Mouse (Mus musculus): ENCODE data around the gene Terb2. TPM values are rescaled to one million over a fixed set of nuclear protein-coding genes. Genes with fewer than 3 reads are reported as not detected.

Gene Terb2
- polyA plus RNA-seq, 1 experiment from 2014 or later, result not detected

DNA sequence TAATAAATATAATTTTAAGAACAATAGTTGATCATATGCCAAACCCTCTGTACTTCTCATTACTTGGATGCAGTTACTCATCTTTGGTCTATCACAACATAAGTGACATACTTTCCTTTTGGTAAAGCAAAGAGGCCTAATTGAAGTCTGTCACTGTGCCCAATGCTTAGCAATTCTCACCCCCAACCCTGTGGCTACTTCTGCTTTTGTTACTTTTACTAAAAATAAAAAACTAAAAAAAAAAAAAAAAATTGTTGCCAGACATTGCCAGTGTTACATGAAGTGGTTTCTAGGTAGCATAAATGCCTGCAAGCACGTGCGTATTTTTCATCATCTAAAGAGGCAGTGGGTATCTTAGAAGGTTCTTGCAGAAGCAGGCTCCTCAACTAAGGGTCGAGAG, 33.2 kb upstream of the Terb2 start:
- ATAC-seq (ENCODE audit: low read depth), result no peak
- 82% methylated on average over 3 of the region's 3 CpGs for WGBS
- peaks cover 10% of the 10 kb centered on the region for H3K4me1 ChIP-seq (replicated peaks)
- no peak overlapping the region for H3K4me2 ChIP-seq
- no peak overlapping the region for H3K27ac ChIP-seq (replicated peaks)
- no peak overlapping the region for H3K9ac ChIP-seq
- no peak overlapping the region for H3K4me3 ChIP-seq
- H3K36me3 ChIP-seq, result no peaks in the 10 kb centered on the region
- H3K9me3 ChIP-seq, result no peaks in the 10 kb centered on the region
- H3K27me3 ChIP-seq, result no peaks in the 10 kb centered on the region

DNA sequence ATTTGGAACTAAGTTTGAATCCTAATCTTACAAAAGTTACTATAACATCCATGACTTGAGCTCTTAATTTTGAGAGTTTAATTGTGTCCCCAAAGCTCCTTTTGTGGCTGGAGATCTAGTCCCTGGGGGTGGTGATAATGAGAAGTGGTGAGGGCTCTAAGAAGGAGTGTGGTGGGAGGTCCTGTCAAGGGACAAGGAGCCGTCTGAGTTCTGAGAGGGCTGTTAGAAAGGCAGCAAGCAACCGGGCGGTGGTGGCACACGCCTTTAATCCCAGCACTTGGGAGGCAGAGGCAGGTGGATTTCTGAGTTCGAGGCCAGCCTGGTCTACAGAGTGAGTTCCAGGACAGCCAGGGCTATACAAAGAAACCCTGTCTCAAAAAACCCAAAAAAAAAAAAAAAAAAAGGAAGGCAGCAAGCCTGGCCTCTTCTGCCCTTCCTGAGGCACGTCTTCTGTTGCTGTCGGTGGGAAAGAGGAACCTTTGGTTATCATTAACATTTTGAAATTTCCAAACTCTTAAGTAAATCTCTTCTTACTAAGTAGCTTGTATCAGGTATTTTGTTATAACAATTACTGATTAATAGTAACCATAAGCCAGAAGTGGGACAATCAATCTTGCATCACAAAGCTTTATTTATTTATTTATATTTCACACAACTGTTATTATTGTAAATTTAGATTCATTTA, 32.2 kb upstream of the Terb2 start:
- no peak for ATAC-seq (ENCODE audit: low read depth)
- no peaks in the 10 kb centered on the region; the same call in 1 of the 2 replicates for H3K4me1 ChIP-seq (replicated peaks)
- H3K36me3 ChIP-seq, result no peaks in the 10 kb centered on the region
- H3K4me3 ChIP-seq, result no peak overlapping the region
- no peaks in the 10 kb centered on the region for H3K27me3 ChIP-seq
- no peak overlapping the region for H3K4me2 ChIP-seq
- WGBS, result 91% methylated on average over 7 of the region's 7 CpGs
- no peak overlapping the region for H3K9ac ChIP-seq
- no peak overlapping the region for H3K27ac ChIP-seq (replicated peaks)
- no peaks in the 10 kb centered on the region for H3K9me3 ChIP-seq

DNA sequence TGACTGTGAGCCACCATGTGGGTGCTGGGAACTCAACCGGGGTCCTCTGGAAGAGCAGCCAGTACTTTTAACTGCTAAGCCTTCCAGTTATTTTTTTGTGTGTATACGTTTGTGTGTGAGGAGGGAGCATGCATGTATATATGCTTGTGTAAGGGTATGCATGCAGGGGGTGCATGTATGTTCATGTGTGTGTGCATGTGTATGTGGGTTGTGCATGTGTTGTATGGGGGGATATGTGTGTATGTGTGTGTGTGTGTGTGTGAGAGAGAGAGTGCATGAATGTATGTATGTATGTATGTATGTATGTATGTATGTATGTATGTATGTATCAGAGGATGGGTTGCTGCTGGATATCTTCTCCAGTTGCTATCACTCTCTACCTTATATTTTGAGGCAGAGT, 31.6 kb upstream of the Terb2 start:
- ATAC-seq (ENCODE audit: low read depth), result no peak
- no peaks in the 10 kb centered on the region for H3K9me3 ChIP-seq
- no peak overlapping the region for H3K27ac ChIP-seq (replicated peaks)
- H3K9ac ChIP-seq, result no peak overlapping the region
- no peaks in the 10 kb centered on the region for H3K27me3 ChIP-seq
- no peaks in the 10 kb centered on the region for H3K36me3 ChIP-seq
- 89% methylated on average over 2 of the region's 2 CpGs for WGBS
- H3K4me1 ChIP-seq (replicated peaks), result no peaks in the 10 kb centered on the region
- no peak overlapping the region for H3K4me2 ChIP-seq
- no peak overlapping the region for H3K4me3 ChIP-seq

DNA sequence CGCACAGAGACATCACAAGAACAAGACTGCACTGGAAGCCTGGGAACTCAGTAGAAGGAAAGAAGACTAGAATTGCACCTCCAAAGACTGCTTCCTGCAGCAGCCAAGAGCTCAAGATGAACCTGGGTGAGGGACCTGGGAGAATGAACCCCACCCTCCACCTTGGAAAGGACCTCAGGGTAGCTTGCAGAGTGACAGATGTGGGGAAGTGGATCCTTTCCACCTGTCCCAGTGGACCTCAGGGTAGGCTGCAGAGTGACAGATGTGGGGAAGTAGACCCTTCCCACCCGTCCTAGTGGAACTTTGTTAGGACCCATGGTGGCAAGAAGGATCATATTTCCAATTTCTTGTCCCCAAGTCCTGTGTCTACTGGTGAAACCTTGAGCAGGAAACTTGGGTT, 30.8 kb upstream of the Terb2 start:
- no peak overlapping the region for H3K27ac ChIP-seq (replicated peaks)
- whole genome bisulfite sequencing, result 74% methylated on average over 2 of the region's 2 CpGs
- H3K4me2 ChIP-seq, result no peak overlapping the region
- no peak overlapping the region for H3K9ac ChIP-seq
- no peak for ATAC-seq (ENCODE audit: low read depth)
- H3K36me3 ChIP-seq, result no peaks in the 10 kb centered on the region
- no peaks in the 10 kb centered on the region for H3K4me1 ChIP-seq (replicated peaks)
- no peaks in the 10 kb centered on the region for H3K9me3 ChIP-seq
- H3K4me3 ChIP-seq, result no peak overlapping the region
- no peaks in the 10 kb centered on the region for H3K27me3 ChIP-seq

- Histone ChIP-seq H3K27ac (replicated peaks) (no peak overlapping the region), H3K4me1 (replicated peaks) (no peaks in the 10 kb centered on the region), H3K9me3 (no peaks in the 10 kb centered on the region), H3K4me2 (no peak overlapping the region), H3K36me3 (no peaks in the 10 kb centered on the region), H3K27me3 (no peaks in the 10 kb centered on the region), H3K4me3 (no peak overlapping the region), H3K9ac (no peak overlapping the region)
- WGBS, result 91% methylated on average over 4 of the region's 4 CpGs
- ATAC-seq (ENCODE audit: low read depth), result no peak
These were observed 29.9 kb upstream of the Terb2 start for GRCm38 (mm10) chr2:122156051-122156700.

GRCm38 (mm10) chr2:122157561-122157960, 28.5 kb upstream of the Terb2 start:
- H3K4me2 ChIP-seq, result no peak overlapping the region

DNA sequence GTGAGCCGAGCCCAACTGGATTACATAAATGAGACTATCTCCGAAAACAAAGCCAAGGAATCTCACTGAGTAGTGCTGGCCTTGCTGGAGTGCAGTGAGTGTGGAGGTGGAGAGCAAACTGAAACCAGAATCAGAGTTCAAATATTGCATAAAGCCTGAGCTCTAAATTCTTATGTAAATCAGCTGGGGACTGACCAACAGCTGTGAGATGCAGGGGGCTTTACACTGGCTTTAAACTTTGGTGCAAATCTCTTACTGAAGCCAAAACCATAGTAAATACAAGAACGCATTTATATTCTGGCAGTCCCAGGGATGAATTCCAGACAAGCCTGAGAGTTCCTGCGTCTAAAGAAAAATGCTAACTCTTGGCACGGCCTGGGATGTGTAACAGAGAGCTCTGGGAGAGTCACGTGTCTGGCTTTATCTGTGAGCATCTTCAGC, 27.7 kb upstream of the Terb2 start:
- Histone ChIP-seq H3K9me3 (no peaks in the 10 kb centered on the region), H3K4me2 (no peak overlapping the region), H3K4me1 (replicated peaks) (no peaks in the 10 kb centered on the region), H3K27ac (replicated peaks) (no peak overlapping the region), H3K27me3 (no peaks in the 10 kb centered on the region), H3K4me3 (no peak overlapping the region), H3K9ac (no peak overlapping the region), H3K36me3 (no peaks in the 10 kb centered on the region)
- 66% methylated on average over 6 of the region's 6 CpGs for WGBS
- ATAC-seq (ENCODE audit: low read depth), result no peak

More at GRCm38 (mm10) chr2:122157561-122157960, 28.5 kb upstream of the Terb2 start:
- Histone ChIP-seq H3K27me3 (no peaks in the 10 kb centered on the region), H3K27ac (replicated peaks) (no peak overlapping the region), H3K4me1 (replicated peaks) (no peaks in the 10 kb centered on the region), H3K4me3 (no peak overlapping the region), H3K36me3 (no peaks in the 10 kb centered on the region), H3K9ac (no peak overlapping the region), H3K9me3 (no peaks in the 10 kb centered on the region)
- ATAC-seq (ENCODE audit: low read depth), result no peak

DNA sequence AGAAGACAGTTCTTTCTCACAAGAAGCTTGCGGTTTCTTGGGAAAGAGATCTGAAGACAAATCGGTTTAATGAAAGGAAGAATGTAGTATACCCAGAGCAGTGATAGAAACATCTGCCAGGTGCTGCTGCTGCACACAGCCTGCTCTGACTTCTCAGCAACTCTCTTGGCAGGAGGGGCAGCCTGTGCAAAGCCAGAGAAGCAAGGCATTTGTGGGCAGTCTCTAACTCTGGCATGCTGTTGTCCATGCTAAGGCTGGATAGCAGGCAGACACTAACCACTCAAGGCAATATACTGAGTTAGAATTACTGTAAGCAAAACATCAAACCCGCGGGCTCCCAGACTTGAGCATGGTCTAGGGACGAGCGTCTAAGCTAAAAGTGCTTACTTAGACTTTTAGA, 26.4 kb upstream of the Terb2 start:
- Histone ChIP-seq H3K4me3 (no peak overlapping the region), H3K4me1 (replicated peaks) (no peaks in the 10 kb centered on the region), H3K4me2 (no peak overlapping the region), H3K9me3 (no peaks in the 10 kb centered on the region), H3K9ac (no peak overlapping the region), H3K36me3 (no peaks in the 10 kb centered on the region), H3K27ac (replicated peaks) (no peak overlapping the region), H3K27me3 (no peaks in the 10 kb centered on the region)
- ATAC-seq (ENCODE audit: low read depth), result no peak
- 89% methylated on average over 6 of the region's 6 CpGs for WGBS

DNA sequence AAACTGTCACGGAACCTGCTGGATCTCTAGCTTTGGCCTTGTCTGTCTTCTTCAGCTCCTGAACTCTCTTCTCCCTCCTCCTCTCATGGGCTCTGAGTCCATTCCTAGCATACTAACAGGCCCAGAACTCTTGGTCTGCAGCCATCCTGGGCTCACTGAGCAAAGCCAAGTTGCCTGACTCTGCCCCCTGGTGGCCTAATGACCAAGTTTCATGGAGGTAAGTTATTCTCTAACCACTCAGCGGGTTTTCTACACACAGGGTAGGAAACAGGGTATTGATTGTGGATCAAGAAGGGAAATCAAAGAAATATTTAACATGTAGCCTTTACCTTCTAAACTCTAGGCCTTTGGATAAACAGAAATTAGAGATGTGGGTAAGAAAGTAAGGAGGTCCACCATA, 25.4 kb upstream of the Terb2 start, which contains the start of gene Trim69:
TSS of gene Trim69 (plus strand) at position 21 of the 400 bp plus-strand sequence.
- no peaks in the 10 kb centered on the region for H3K27me3 ChIP-seq
- 43% methylated on average over 2 of the region's 2 CpGs for WGBS
- H3K4me3 ChIP-seq, result no peak within 1 kb of the TSS
- no peak for ATAC-seq (ENCODE audit: low read depth)
- H3K4me2 ChIP-seq, result no peak within 1 kb of the TSS
- no peak within 1 kb of the TSS for H3K27ac ChIP-seq (replicated peaks)
- no peaks in the 10 kb centered on the region for H3K9me3 ChIP-seq
- no peaks in the 10 kb centered on the region for H3K4me1 ChIP-seq (replicated peaks)
- H3K36me3 ChIP-seq, result no peaks in the 10 kb centered on the region
- no peak within 1 kb of the TSS for H3K9ac ChIP-seq

DNA sequence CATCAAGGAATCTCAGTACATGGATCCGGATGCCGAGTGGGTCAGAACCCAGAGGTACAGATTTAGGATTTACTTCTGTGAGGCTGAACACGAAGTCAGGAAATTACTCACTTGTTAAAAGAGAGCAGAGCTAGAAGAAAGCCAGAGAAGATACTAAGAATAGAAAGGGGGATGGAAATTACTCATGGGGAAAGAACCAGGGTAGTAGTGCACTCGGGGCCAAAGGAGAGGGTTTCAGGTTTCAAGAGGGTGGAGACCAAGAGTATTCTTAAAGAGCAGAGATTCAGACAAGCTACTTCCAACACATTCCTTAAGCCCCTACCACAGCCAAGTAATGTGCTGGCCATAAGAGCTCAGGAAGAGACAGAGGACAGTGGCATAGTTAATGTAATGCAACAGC, 24.5 kb upstream of the Terb2 start:
- H3K36me3 ChIP-seq, result no peaks in the 10 kb centered on the region
- H3K27ac ChIP-seq (replicated peaks), result no peak overlapping the region
- H3K27me3 ChIP-seq, result no peaks in the 10 kb centered on the region
- H3K4me3 ChIP-seq, result no peak overlapping the region
- no peaks in the 10 kb centered on the region for H3K9me3 ChIP-seq
- WGBS, result 37% methylated on average over 4 of the region's 4 CpGs
- no peaks in the 10 kb centered on the region for H3K4me1 ChIP-seq (replicated peaks)
- ATAC-seq (ENCODE audit: low read depth), result no peak
- H3K9ac ChIP-seq, result no peak overlapping the region
- no peak overlapping the region for H3K4me2 ChIP-seq

GRCm38 (mm10) chr2:122162529-122162928, 23.5 kb upstream of the Terb2 start:
- H3K9me3 ChIP-seq, result no peaks in the 10 kb centered on the region
- no peaks in the 10 kb centered on the region for H3K4me1 ChIP-seq (replicated peaks)
- H3K27me3 ChIP-seq, result no peaks in the 10 kb centered on the region
- no peak overlapping the region for H3K4me3 ChIP-seq
- ATAC-seq (ENCODE audit: low read depth), result no peak
- no peaks in the 10 kb centered on the region for H3K36me3 ChIP-seq
- no peak overlapping the region for H3K4me2 ChIP-seq
- H3K9ac ChIP-seq, result no peak overlapping the region
- 88% methylated on average over 2 of the region's 2 CpGs for WGBS
- H3K27ac ChIP-seq (replicated peaks), result no peak overlapping the region

GRCm38 (mm10) chr2:122163430-122164195, 22.5 kb upstream of the Terb2 start:
- H3K4me2 ChIP-seq, result no peak overlapping the region
- no peaks in the 10 kb centered on the region for H3K36me3 ChIP-seq
- no peak for ATAC-seq (ENCODE audit: low read depth)
- no peaks in the 10 kb centered on the region for H3K9me3 ChIP-seq
- no peaks in the 10 kb centered on the region for H3K4me1 ChIP-seq (replicated peaks)
- 85% methylated on average over 13 of the region's 13 CpGs for WGBS
- no peak overlapping the region for H3K27ac ChIP-seq (replicated peaks)
- H3K27me3 ChIP-seq, result no peaks in the 10 kb centered on the region
- H3K9ac ChIP-seq, result no peak overlapping the region
- H3K4me3 ChIP-seq, result no peak overlapping the region

All from neural tube, embryonic 13.5 days (tissue).